Mouse (Mus musculus) heart, postnatal 0 days (tissue): ENCODE measurements around the gene Hoxd3. TPM values are rescaled to one million over a fixed set of nuclear protein-coding genes. Genes with fewer than 3 reads are reported as not detected.
A peak's percentile ranks its signal among the peaks of the same experiment; 100 is the strongest.

Experiments used
- ATAC-seq: fragments of 200-750 bp; cut with Nextera tagmentation; 2 replicates; pipeline ENCODE4 v1.8.0; 2017; ENCODE audit warnings: low read depth, moderate number of reproducible peaks, moderate library complexity; ENCODE audit not compliant: insufficient read depth
- DNase-seq: peaks from one replicate; pipeline ENCODE4 v3.0.0-alpha.2; 2016; ENCODE audit warnings: low spot score
- H3K27ac ChIP-seq: fragments of 300-500 bp; sonication (generic); 2 replicates; pipeline ENCODE4 v1.5.1; 2014; ENCODE audit warnings: low read depth, mild to moderate bottlenecking
- H3K27me3 ChIP-seq: fragments of 300-500 bp; sonication (generic); 2 replicates; pipeline ENCODE4 v1.6.1; 2014; ENCODE audit warnings: low read length, mixed read lengths; ENCODE audit not compliant: control insufficient read depth, insufficient read depth
- H3K36me3 ChIP-seq: fragments of 300-500 bp; sonication (generic); replicated peaks from 2 replicates; pipeline ENCODE4 v1.6.1; 2014; ENCODE audit warnings: low read length, mixed read lengths; ENCODE audit not compliant: control insufficient read depth, insufficient read depth
- H3K4me1 ChIP-seq: fragments of 300-500 bp; sonication (generic); 2 replicates; pipeline ENCODE4 v1.6.1; 2014; ENCODE audit warnings: antibody characterized with exemption; ENCODE audit not compliant: control insufficient read depth, insufficient read depth
- H3K4me2 ChIP-seq: fragments of 300-500 bp; sonication (generic); 2 replicates; pipeline ENCODE4 v1.6.1; 2014; ENCODE audit warnings: low read depth, mild to moderate bottlenecking, low read length, moderate library complexity
- H3K4me3 ChIP-seq: fragments of 300-500 bp; sonication (generic); 2 replicates; pipeline ENCODE4 v1.5.1; 2014; ENCODE audit warnings: low read depth, low read length
- H3K9ac ChIP-seq: fragments of 300-500 bp; sonication (generic); replicated peaks from 2 replicates; pipeline ENCODE4 v1.6.1; 2014; ENCODE audit warnings: low read depth, low read length, mixed read lengths
- H3K9me3 ChIP-seq: fragments of 300-500 bp; sonication (generic); replicated peaks from 2 replicates; pipeline ENCODE4 v1.6.1; 2016; ENCODE audit warnings: low read length; ENCODE audit not compliant: control insufficient read depth
- CTCF ChIP-seq: IDR thresholded peaks from 2 replicates; pipeline ENCODE4 v1.5.1; 2016; ENCODE audit warnings: antibody characterized with exemption, control low read depth, low read depth
- EP300 ChIP-seq: IDR thresholded peaks from 2 replicates; pipeline ENCODE4 v1.6.1; 2016; ENCODE audit warnings: antibody characterized with exemption, low read depth
- WGBS: fragments of 180-500 bp; shearing (Covaris S2); extraction: QIAGEN DNeasy Blood & Tissue Kit; methylation state at CpG from one replicate; pipeline ENCODE4 v1.1.7; 2014; 5-methylcytosine and 5-hydroxymethylcytosine counted together
- polyA plus RNA-seq: library from polyadenylated mRNA; unstranded; fragments of >200 nt; fragmentation: Nextera tagmentation; extraction: Ambion mirVana; gene quantifications from 2 replicates; pipeline ENCODE4 v1.2.1, GENCODE M21; 2015
- total RNA-seq: library from RNA; depleted of rRNA; stranded (reverse); fragments of >200 nt; gene quantifications from 2 replicates; pipeline ENCODE4 v1.2.3, GENCODE M21; 2014; ENCODE audit warnings: low replicate concordance; rRNA removed

Hoxd3 gene
- total RNA-seq, result not detected in 2 replicates
- 0.04 TPM in 1 of 2 replicates, not detected in the other for polyA plus RNA-seq

- H3K4me2 ChIP-seq, result peak within 1 kb of the TSS; percentile 61
- no peaks in the 10 kb centered on the region for H3K9me3 ChIP-seq
- no peak within 1 kb of the TSS for H3K9ac ChIP-seq
- TF ChIP-seq CTCF (no peak), EP300 (no peak)
- H3K27ac ChIP-seq, result no peak within 1 kb of the TSS
- no peak for DNase-seq
- ATAC-seq, result 0 out of 2 replicates have a peak, but pooled peaks have one; percentile 13
- H3K36me3 ChIP-seq, result no peaks in the 10 kb centered on the region
- H3K27me3 ChIP-seq, result peaks cover 99% of the 10 kb centered on the region
- 1% methylated on average over 65 of the region's 65 CpGs for WGBS
- H3K4me3 ChIP-seq, result peak within 1 kb of the TSS; percentile 46
- peaks cover 6% of the 10 kb centered on the region; the same call in 1 of the 2 replicates for H3K4me1 ChIP-seq
Measured at GRCm38 (mm10) chr2:74711721-74712621, at the start of gene Hoxd3, which contains the start of gene Hoxd4. TSS of gene Hoxd3 (plus strand) at chr2:74711927. TSS of gene Hoxd4 (plus strand) at chr2:74711929.

GRCm38 (mm10) chr2:74663291-74663925 lies 48.3 kb upstream of the Hoxd3 start:
- WGBS, result 4% methylated on average over 18 of the region's 18 CpGs
- no peak overlapping the region for H3K27ac ChIP-seq
- H3K4me3 ChIP-seq, result no peak overlapping the region
- H3K4me1 ChIP-seq, result peaks cover 3% of the 10 kb centered on the region; the same call in 1 of the 2 replicates
- no peaks in the 10 kb centered on the region for H3K9me3 ChIP-seq
- TF ChIP-seq CTCF, result peak; percentile 55
- TF ChIP-seq EP300, result no peak
- H3K4me2 ChIP-seq, result no peak overlapping the region
- H3K27me3 ChIP-seq, result peaks cover 98% of the 10 kb centered on the region
- no peak overlapping the region for H3K9ac ChIP-seq
- no peaks in the 10 kb centered on the region for H3K36me3 ChIP-seq
- ATAC-seq (no peak), DNase-seq (no peak)

- no peak overlapping the region for H3K9ac ChIP-seq
- 3% methylated on average over 7 of the region's 7 CpGs for WGBS
- ATAC-seq (no peak), DNase-seq (no peak)
- H3K27me3 ChIP-seq, result peaks cover 99% of the 10 kb centered on the region
- no peaks in the 10 kb centered on the region for H3K36me3 ChIP-seq
- no peak overlapping the region for H3K4me3 ChIP-seq
- no peaks in the 10 kb centered on the region for H3K9me3 ChIP-seq
- H3K4me1 ChIP-seq, result peaks cover 4% of the 10 kb centered on the region; the same call in 1 of the 2 replicates
- no peak overlapping the region for H3K27ac ChIP-seq
- TF ChIP-seq CTCF (no peak), EP300 (no peak)
- no peak overlapping the region for H3K4me2 ChIP-seq
Measured at GRCm38 (mm10) chr2:74666411-74666810, 45.3 kb upstream of the Hoxd3 start.

GRCm38 (mm10) chr2:74667191-74667841 lies 44.4 kb upstream of the Hoxd3 start:
- Histone ChIP-seq H3K4me2 (no peak overlapping the region), H3K36me3 (no peaks in the 10 kb centered on the region), H3K27me3 (peaks cover 99% of the 10 kb centered on the region), H3K9ac (no peak overlapping the region), H3K9me3 (no peaks in the 10 kb centered on the region), H3K4me1 (peaks cover 4% of the 10 kb centered on the region; the same call in 1 of the 2 replicates), H3K4me3 (no peak overlapping the region), H3K27ac (no peak overlapping the region)
- DNase-seq (no peak), ATAC-seq (no peak)
- WGBS, result 3% methylated on average over 36 of the region's 36 CpGs
- TF ChIP-seq CTCF (no peak), EP300 (no peak)

- Histone ChIP-seq H3K4me2 (peak within 1 kb of the TSS; percentile 68), H3K4me1 (peaks cover 8% of the 10 kb centered on the region; the same call in 1 of the 2 replicates), H3K9me3 (no peaks in the 10 kb centered on the region), H3K4me3 (peak within 1 kb of the TSS; percentile 51), H3K27me3 (peaks cover 99% of the 10 kb centered on the region), H3K27ac (no peak within 1 kb of the TSS), H3K9ac (no peak within 1 kb of the TSS), H3K36me3 (no peaks in the 10 kb centered on the region)
- no peak; the same call in 1 of the 2 replicates for ATAC-seq
- under 1% methylated on average over 28 of the region's 51 CpGs for WGBS
- DNase-seq, result no peak
- TF ChIP-seq CTCF, result no peak
- no peak for TF ChIP-seq EP300
Measured at GRCm38 (mm10) chr2:74667842-74668357, 43.8 kb upstream of the Hoxd3 start, which contains the start of gene Hoxd13. TSS of gene Hoxd13 (plus strand) at chr2:74668310.
